Mouse (Mus musculus): Measurements from ENCODE around the gene Dact3.

Dact3 gene

DNA sequence AGATGAGACGGTGACA lies at the start of gene Dact3:
Gene Dact3 (plus strand): TSS at position 8 of the 16 bp plus-strand sequence.
- DNase-seq (ENCODE audit: low read depth): no peak

DNA sequence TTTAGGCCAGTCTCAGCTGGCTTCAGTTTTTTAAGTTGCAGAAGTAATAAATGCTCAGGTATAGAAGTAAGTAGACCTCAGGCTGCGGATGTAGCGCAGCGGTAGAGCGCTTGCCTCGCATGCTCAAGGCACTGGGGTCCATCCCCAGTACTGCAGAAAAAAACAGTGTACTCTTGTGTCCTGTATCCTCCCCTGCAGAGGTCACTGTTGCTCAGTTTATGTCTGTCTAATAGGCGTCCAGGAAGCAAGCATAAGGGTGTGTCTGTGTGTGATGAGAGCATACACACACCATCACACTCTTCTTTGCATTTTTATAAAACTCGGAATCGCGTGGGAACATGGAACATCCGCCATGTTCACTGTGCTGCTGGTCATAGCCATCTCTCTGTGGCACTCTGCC lies 49.3 kb upstream of the Dact3 start:
- DNase-seq (ENCODE audit: low read depth): no peak

DNA sequence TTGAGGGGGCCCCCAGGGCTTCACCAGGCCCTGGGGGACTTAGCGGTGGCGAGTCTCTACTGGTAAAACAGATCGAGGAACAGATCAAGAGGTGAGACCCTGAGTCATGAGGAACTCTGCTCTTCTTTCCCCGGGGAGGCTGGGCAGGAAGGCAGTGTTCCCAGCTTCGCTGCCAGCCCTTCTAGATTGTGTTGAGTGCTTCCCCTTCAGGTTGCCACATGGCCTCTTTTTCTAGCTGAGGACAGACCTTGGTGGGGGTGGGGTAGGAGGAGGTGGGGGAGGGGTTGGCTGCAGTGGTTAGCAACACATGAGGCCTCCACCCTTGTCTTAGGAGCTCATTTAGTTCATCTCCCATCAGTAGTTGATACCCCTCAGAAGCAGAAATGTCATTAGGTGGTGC lies 48.5 kb upstream of the Dact3 start:
- no peak for DNase-seq (ENCODE audit: low read depth)

DNA sequence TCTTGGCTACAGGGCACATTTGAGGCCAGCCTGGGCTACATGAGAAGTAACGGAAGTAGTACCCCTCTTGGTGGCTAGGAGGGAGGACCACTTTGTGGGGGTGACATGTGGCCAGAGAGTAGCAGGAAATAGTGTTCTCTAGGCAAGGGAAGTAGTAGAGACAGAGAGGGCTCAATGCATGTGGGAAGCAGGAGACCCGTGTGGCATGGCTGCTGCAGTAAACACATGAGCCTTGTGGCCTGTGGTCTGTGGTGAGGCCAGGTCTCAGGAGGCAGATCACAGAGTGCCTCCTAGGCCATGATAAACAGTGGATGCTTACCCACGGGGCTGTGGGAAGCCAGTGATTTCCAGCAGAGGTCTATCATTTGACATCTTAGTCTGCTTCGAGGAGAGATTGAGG lies 47.8 kb upstream of the Dact3 start:
- DNase-seq (ENCODE audit: low read depth): no peak

DNA sequence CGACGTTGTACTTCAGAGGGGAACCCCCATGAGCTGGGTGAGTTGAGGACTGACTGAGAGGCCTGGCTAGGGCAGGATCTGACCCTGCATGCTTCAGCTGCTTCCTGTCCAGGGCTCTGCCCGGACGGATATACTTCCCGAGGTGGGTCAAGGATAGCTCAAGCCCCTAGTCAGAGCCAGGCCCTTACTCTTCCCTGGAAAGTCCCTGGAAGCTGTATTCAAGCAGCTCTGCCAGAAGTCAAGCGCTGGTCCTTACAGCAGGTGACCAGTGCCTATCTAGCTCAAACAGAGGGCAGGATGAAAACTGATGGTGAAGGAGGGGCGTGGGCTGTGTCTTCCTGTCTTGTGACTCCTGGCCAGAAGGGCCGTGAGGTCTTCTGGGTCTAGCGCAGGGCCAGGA lies 44.7 kb upstream of the Dact3 start:
- no peak for DNase-seq (ENCODE audit: low read depth)

DNA sequence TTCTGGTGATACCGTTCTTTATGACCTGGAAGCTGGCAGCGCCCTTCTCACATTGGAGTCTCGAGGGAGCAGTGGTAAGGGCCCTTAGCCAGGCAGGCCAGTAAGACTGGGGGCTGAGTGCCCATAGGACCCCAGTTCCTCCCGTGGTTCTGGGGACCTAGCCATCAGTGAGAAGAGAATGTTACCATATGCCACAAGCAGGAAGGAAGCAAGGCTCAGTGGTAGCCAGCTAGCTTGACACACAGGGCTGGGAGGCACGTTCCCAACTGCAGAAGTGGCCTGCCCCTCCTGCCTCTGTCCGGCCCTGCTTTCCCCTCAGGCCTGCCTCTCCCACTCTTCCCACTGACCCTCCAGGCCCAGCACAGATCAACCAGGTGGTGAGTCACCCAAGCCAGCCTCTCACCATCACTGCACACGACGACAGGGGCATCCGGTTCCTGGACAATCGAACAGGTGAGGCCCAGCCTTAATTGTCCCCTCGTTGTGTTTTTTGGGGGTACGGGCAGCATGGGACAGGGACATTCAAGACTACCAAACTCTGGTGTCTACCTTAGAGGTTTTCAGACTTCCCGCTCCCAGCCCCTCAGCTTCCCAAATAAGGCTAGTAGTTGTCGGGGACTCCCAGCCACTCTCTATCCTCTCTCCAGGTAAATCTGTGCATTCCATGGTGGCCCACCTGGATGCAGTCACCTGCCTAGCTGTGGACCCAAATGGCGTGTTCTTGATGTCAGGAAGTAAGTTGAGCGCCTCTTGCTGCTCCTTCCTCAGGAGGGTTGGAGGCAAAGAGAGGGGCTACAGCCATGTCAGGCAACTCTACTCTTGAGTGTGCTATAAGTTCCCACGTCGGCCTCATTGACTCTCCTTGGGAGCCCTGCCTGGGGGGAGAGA lies 37.0 kb upstream of the Dact3 start:
- no peak for DNase-seq (ENCODE audit: low read depth)

DNA sequence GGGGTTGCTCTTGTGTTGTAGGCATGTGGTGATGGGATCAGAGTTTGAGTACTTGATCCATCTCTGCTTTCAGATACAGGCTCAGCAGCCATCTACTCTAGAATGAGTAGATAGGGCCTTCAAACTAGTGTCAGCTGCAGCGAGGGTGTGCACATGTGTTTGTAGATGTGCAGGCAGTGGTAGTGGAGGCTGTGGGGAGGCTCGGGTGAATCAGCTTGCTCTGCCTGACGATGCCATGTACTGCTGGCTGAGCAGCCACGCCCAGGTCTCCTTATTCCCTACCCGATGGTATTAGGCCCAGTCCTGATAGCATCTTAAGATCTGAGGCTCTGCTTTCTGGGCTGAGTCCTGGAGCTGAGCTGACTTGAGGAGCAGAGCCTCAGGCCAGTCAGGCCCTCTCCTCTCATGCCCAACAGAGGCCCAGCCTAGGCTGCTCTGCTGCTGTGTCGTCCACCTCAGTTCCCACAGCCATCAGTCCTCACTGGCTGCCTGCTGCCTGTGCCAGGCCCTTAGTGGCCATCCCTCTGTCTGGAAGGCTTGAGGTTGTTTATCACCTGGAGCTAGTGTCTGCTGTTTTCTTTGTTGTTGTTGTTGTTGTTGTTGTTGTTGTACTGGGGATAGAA lies 36.2 kb upstream of the Dact3 start:
- no peak for DNase-seq (ENCODE audit: low read depth)

DNA sequence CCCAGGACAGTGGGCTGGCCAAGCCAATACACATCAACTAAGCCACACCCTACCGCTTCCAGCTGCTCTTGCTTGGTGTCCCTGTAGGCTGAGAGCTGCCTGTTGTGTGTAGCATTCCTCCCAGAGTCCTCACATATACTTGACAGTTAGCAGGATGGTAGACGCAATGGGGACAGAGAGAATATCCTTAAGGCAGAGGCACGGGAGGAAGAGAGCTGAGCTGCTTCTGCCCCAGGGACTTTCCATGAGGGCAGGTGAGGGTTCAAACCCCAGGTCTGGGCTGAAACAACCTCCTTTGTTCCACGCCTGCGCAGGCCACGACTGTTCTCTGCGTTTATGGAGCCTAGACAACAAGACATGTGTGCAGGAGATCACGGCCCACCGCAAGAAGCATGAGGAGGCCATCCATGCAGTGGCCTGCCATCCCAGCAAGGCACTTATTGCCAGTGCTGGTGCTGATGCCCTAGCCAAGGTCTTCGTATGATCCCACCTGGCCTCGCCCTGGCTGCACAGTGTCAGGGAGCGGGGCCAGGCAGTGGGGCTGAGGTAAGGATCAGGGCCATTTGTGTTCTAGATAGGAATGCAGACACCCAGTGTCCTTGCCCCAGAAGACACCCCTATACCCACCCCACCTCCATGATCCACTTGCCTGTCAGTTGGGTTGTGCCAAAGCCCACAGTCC lies 35.5 kb upstream of the Dact3 start:
- no peak for DNase-seq (ENCODE audit: low read depth)

DNA sequence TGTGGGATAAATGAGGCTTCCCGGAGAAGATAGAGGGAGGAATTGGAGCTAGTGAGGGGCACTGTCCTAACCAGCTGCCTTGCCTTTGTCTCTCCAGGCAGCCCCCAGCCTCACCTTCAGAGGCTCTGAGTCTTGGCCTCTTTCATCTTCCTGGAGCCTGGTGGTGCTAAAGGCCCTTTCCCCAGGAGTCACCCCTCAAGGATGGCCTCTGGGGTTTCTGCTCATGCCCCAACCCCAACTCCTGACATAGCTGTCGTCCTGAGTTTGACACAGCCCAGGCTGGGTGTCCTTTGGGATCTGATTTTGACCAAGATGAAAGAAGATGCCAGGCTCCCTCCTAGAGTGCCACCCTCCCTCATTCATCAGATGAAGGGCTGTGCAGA lies 35.0 kb upstream of the Dact3 start:
- DNase-seq (ENCODE audit: low read depth): no peak

DNA sequence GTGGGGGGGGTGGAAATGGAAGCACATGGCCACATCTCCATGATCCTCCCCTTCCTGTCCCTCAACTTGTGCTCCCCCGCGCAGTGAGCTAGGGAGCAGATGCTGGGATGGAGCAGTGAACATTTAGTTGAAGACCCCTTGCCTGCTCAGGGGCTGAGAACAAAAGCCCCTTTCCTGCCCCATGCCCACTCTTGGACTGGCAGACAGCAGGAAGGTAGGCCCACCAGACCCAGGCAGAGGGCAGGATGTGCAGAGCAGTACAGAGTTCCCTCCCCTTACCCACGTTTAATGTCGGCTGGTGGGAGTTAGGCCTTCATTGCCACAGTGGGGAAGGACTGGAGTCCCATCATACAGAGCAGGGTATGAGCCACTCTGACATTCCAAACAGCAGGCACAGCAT lies 34.0 kb upstream of the Dact3 start:
- DNase-seq (ENCODE audit: low read depth): no peak

DNA sequence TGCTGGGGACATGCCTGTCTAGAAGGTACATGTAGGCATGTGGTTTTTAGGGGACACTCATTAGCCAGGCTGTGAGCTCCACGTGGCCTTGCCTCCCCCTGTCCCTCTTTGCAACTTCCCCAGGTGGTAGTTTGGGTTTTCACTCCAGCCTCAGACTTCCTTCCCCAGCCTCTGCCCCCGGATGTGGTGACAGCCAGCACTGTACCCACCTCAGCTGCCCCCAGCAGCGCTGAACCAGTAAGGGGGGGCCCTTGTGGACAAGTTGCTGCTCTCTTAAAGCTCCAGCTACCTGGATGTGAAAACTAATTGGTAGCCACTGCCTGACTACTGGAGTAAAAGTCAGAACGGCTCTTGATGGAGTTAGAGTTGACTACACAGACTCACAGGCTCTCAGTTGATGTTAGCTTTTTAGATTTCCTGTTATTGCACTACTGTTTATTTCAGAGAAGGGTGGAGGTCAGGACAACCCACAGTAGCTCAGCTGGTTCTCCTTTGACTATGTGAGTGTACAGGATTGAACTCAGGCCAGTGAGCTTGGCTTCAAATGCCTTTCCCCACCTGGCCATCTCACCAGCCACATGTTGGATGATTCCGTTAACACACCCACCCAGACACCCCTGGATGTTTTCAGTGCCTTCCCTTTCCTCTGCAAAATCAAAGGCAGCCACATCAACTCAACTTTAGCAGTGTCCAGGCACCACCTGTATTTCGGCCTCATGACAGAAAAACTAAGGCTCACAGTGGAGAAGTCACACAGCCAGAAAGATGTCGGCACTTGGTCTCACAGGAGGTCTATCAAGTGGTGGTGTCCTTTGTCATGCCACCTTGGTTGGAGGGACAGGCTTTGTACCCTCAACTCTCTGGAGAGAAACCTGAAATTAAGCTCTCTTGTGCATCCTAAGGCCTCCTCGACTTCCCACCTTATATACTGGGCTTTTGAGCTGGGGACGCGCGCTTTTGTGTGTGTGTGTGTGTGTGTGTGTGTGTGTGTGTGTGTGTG lies 33.3 kb upstream of the Dact3 start:
- no peak for DNase-seq (ENCODE audit: low read depth)

DNA sequence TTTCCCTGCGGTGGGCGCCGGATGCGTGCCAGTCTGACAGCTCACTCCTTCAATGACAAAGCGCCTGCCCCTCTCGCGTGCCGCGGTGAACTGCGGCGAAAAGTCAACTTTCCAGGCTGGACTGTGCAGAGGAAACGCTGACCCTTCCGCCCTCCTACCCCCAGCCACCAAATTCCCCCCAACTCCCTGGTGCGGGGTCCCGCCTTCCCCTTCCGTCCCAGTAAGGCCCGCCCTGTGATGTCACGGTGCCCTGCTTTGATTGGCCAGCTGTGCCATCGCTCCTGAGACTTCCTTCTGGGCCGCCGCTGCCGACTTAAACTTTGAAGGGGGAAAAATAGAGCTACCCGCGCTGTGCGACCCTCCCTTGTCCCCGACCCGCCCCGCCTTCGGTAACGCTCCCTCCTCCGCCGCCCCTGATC lies 32.5 kb upstream of the Dact3 start, which contains the start of gene Prkd2:
Gene Prkd2 (plus strand): TSS at position 258 of the 419 bp plus-strand sequence.
- peak; percentile 70 for DNase-seq (ENCODE audit: low read depth)

DNA sequence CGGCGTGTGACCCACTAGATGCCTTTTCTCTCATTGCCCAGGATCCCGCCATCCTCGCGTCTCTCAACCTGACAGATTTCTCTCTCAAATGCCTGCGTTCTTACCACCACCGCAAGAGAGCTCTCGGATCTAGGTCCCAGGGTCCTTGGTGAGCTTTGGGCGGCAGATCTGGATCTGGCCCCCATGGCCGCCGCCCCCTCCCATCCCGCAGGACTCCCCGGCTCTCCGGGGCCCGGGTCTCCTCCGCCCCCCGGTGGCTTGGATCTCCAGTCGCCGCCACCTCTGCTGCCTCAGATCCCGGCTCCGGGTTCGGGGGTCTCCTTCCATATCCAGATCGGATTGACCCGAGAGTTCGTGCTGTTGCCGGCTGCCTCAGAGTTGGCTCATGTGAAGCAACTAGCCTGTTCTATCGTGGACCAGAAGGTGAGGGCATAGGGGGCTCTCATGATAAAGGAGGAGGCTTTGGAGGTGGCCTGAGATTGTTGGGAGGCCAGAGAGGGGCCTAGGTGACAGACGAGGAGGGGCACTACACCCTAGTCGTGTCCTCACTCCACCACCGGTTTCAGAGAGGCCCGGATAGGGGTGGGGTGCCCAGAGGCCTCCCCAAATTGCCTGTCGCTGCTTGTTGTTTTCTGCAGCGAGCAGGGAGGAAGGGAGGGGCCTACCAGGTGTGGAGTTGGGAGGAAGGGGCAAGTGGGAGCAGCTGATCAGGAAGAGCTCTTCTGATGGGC lies 31.5 kb upstream of the Dact3 start:
- no peak for DNase-seq (ENCODE audit: low read depth)

DNA sequence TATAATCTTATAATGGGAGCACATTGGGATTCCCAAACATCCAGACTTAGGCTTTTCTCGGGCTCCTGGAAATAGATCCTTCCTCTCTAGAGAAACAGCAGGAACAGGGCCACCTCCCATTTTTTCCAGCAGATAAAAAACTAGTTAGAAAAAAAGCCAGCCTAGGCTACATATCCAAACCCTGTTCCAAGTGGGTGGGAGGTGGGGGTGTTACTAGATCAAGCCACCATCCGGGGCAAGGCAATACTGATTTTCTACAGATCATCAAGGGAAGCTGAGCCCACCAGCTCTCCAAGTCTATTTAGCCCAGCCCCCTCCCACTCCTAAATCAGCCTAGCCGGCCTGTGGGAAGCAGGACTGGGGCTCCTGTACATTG lies 30.4 kb upstream of the Dact3 start:
- no peak for DNase-seq (ENCODE audit: low read depth)

DNA sequence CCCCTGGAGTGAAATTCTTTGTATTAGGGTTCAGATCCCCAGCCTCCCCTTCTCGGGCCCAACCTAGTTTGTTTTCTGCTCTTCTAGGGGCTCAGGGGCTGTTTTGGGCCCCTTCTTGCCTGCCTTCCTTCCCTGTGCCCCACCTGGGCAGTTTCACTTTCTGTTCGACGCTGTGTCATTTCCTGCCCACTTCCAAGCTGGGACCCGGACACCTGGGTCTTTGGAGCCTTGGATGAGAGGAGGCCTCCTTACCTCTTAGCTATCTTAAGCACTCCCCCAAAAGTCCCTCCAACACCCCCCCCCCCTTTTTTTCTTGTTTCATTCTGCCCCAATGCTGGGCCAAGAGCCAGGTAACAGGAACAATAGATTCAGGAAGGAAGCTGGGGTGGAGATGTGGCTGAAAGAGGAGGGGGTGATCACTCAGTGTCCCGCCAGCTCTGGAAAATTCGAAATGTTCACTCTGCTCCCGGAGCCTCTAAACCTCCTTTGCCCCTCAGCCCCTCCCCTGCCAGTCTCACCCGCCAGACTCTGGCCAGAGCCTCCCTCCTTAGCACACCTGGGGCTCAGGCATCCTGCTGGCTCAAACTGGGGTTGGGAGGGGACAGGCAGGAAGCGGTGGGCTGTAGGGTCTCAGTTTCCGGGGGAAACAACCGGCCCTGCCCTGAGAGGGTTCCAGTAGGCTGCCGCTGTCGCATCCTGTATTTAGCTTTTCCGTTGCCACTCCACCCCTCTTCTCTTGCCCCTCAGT lies 29.9 kb upstream of the Dact3 start:
- no peak for DNase-seq (ENCODE audit: low read depth)

DNA sequence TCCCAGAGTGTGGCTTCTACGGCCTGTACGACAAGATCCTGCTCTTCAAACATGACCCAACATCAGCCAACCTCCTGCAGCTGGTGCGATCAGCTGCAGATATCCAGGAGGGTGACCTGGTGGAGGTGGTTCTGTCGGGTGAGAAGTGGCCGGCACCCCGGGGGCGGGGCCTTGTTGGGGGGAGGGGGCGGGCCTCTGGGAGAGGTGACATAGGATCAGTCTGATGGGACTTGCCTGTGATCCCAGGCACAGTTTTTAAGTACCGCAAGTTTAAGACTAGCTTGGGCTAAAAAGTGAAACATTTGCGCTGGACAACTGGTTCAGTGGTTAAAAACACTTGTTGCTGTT lies 29.3 kb upstream of the Dact3 start:
- no peak for DNase-seq (ENCODE audit: low read depth)

DNA sequence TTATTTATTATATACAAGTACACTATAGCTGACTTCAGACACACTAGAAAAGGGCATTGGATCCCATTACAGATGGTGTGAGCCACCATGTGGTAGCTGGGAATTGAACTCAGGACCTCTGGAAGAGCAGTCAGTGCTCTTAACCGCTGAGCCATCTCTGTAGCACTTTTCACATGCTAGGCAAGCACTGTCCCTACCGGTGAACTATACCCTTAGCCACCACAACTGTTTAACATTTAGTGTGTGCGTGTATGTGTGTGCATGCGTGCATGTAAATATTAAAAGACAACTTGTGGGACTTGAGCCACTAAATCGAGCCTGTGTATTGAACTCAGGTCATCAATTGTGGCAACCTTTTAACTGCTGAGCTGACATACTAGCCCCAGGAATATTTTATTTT lies 28.3 kb upstream of the Dact3 start:
- no peak for DNase-seq (ENCODE audit: low read depth)

DNA sequence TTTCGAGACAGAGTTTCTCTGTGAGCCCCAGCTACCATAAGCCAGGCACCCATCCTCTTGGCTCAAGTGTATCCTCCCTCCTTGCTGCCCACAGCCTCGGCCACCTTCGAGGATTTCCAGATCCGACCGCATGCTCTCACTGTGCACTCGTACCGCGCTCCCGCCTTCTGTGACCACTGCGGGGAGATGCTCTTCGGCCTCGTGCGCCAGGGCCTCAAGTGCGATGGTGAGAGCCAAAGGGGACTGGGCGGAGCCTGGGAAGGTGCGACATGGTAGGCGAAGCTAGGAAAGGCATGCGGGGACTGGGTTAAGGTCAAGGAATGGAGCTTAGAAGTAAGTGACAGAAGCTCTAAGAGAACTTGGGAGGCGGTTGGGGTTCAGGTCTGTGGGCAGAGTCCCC lies 27.6 kb upstream of the Dact3 start:
- DNase-seq (ENCODE audit: low read depth): no peak

DNA sequence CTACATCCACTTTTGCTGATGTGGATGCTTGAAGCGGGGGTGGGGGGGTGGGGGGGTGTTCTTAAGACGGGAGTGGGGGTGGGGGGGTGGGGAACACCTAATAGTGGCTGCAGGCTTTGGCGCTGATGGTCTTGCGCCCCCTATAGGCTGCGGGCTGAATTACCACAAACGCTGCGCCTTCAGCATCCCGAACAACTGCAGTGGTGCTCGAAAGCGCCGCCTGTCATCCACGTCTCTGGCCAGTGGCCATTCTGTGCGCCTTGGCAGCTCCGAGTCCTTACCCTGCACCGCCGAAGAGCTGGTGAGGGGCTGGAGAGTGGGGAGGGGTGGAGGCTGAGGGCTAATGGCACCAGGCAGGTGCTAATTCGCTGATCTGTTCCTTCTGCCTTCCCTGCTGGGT lies 26.5 kb upstream of the Dact3 start:
- no peak for DNase-seq (ENCODE audit: low read depth)

DNA sequence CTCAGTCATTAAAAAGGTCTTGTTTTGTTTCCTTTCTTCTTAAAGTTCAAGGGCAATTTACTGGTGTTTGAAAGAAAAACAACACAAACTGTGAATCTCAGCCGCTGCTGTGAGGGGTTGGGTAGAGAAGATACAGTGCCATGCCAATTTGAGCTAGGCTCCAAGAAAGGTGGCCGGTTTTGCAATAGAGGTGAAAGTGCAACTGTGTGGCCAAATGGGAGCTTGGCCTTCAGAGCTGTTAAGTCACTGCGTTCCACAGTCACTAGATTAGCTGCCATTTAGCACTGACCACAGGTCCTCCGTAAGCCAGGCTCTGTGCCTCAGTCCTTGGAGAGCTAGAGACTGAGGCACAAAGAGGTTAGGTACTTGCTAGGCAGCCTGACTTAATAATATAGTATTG lies 23.5 kb upstream of the Dact3 start:
- DNase-seq (ENCODE audit: low read depth): no peak

DNA sequence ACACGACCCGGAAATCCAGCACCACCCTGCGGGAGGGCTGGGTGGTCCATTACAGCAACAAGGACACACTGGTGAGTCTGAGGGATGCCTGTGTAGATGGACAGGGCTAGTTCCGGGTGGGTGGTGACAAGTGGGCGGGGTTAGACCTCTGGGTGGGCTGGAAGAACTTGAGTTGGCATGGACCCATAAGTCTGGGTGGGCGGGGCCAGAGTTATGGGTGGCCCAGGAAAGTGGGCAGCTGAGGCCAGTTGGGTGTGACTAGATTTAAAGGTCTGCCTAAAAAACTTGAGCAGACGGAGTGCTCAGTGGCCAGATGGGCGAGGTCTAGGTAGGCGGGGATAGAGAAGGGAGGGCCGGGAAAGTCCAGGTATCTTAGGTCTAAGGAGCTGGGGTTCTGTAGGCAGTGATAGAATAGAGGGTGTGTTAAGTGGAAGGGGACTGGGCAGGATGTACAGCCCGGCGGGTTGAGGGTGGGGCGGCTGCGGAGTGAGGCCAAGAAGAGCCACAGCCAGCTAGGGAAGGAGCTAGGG lies 21.8 kb upstream of the Dact3 start:
- no peak for DNase-seq (ENCODE audit: low read depth)
